Mouse (Mus musculus): Measurements from ENCODE around the gene Ascc3. TPM values are rescaled to one million over a fixed set of nuclear protein-coding genes. Genes with fewer than 3 reads are reported as not detected.

Gene Ascc3
- total RNA-seq, 4 experiments from 2014 or later, result 12.3 to 14.8 (median 13.5) TPM

DNA sequence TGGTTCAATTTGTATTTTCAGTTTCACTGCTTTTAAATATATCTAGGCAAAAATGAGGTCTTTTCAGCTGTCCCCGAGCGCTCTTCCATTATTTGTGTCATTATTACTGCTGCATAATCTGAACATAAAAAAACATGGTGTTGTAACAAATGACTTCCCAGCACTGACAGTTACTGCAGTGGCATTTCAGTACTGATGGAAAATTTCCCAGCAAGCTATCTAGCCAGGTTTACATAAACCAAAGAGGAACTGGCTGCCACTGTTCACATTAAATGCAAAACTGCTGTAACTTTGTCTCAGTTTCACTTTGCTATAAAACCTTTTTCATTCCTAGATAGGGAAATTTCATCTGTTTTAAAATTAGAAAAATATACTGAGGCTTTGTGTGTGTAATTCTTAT is 170.5 kb downstream of the Ascc3 start:
- no peak for DNase-seq (ENCODE audit: low spot score)

DNA sequence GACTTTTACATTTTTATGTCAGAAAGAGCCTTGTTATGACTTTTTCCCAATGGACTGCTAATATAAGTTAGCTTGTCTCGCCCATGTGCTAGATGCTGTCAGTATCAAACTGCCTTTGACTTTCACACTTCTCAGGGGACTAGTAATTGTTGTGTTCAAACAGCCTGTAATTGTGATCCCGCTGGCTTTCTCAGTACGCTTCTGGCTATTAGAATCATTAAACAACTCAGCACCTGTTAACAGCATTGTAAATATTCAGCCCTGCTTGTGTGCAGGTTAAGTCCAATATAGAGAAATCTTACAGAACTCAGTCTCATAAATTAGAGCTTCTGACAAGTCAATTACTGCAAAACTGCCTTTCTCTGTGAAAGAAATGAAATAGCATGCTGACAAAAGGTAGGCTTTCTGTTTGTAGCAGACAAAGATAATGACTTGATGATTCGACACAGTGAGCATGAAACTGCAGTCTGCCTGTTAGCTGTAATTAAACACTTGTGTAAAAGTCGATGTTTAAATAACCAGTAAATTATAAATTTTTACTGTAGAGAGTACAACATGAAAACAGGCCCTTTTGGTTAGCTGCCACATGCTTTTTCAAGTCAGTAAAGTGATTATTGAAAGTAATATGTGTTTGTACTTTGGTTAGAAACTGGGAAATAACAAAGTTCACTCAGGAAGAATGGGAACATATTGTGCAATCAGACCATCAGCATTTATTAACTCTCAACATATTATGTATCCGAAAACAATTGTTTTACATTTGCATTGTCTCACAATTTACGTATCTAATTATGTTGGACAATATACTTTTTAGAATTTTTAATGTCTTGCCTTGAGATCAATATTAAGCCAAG is 171.2 kb downstream of the Ascc3 start:
- DNase-seq (ENCODE audit: low spot score), result no peak

DNA sequence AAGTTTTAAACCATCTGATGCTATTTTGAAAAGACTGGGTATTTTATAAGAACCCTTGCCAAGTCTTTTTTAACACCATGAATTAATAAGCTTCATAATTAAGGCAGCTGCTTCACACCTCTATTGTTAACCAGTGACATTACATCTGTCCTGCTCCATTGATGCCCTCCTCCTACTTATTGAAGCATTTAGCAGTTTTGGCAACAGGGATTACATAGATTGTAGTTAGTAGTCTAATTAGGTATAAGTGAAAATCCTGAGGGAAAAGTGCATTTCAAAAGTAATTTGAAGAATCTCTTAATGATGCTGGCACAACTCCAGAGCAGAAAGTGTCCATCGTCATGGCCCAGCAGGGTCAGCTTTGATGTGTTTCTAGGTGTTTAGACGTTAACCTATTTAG is 180.3 kb downstream of the Ascc3 start:
- no peak for DNase-seq (ENCODE audit: low spot score)

DNA sequence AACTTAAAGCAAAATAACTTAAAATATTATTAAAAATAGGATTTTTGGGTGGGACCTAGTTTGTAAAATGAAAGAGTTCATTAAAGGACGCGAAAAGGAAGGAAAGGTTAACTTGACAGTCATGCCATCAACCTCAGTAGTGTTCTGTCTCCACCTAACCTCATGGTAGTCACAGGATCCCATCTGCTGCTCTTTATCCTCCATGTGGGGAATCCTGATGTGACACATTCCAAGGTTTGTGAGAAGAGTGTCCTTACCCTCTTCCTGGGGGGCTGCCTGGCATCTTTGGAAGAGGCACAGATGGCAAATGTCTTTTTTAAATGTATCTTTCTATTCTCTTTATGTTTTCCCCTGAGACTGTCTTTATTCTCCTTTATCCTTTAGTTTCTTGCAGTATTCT is 181.4 kb downstream of the Ascc3 start:
- no peak for DNase-seq (ENCODE audit: low spot score)

DNA sequence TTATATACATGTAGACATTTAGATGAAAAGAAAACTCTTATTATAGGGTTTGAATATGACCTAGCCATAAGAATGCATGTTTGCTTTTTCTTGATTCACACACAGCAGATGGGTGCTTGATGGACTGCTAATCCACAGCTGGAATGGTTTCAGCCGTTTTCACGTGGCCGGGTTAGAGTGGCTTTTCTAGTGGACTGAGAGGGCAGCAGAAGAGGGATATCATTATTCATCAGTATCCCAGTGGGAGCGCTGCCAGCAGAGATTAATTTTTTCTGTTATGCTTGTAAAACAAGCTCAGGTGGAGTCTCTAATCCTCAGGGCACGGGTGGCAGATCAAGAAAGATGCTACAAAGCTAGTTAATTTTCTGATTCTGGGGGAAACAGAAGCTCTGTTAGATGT is 200.4 kb downstream of the Ascc3 start:
- no peak for DNase-seq (ENCODE audit: low spot score)

DNA sequence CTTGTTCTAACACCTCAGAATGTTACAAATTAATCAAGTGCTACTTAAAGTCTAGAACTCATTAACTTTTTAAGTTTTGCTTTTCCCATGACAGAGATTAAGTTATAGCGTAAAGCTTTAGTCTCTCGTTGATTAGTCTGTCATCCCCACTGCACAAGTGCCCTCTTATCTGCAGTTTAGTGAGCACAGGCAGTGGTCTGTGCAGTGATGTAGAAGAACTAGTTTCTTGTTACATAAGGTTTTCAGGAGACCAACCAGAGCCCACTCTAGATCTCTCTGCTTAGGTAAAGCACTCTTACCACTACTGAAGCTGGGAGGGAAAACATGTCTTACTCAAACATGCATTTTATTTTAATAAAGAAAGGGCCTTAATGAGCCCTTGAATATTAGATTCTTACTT is 209.1 kb downstream of the Ascc3 start:
- no peak for DNase-seq (ENCODE audit: low spot score)

DNA sequence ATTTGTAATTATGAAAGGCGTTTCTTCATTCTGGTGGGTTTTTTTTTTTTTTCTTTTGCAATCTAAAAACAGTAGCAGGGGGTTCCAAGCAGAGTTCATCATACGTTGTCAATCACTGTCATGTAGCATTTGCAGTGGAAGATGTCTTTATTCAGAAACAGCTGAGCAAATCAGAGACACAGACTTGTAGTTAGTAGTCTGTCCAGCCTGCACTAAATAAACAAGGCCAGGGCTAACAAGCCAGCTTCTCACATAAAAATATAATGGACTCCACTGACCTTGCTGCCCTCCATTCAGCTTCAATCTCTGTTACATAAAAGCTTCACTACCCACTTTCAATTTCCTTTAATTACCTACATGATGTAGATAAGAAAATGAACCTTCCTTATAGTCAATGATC is 209.9 kb downstream of the Ascc3 start:
- DNase-seq (ENCODE audit: low spot score), result no peak

DNA sequence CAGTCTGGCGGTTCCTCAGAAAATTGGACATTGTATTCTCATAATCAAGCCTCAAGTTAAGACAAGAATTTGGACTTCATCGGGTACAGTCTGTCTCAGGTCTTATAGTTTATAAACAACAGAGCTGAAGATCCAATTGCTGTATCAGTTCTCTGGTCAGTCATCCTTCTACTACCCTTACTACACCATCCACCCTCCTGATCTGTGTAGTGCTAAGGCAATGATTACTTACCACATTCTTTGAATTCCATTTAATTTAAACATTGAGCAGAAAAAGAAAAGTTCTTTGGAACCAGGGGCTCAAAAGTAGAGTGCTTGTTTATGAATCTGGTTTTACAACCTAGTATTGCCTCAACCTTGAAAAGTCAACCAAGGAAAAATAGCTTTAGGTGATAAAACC is 213.7 kb downstream of the Ascc3 start:
- no peak for DNase-seq (ENCODE audit: low spot score)

DNA sequence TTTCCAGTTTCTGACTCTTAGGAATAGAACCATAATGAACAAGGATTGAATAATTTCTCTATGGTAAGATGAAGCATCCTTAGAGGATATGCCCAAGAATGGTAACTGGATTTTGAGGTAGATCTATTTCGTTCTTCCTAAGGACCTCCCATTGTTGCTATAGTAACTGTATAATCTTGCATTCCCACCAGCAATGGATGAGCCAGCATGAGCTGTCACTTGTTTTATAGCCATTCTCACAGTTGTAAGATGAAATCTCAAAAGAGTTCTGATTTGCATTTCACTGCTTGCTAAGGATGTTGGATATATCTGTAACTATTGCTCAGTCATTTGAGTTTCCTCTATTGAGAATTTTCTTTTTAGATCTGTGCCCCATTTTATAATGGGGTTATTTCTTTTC is 229.9 kb downstream of the Ascc3 start:
- DNase-seq (ENCODE audit: low spot score), result no peak

DNA sequence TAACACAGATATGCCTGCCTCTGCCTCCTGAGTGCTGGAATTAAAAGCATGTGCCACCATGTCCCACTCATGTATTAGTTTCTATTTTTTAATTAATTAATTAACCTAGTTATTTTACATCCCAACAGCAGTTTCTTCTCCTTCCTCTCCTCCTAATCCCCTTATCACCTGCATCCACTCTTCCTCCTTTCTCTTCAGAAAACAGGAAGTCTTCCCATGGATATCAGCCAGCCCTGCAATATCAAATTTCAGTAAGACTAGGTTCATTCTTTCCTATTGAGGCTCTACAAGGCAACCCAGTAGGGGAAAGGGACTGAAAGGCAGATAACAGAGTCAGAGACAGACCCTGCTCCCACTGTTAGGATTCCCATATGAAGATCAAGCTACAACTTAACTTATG is 234.4 kb downstream of the Ascc3 start:
- DNase-seq (ENCODE audit: low spot score), result no peak

DNA sequence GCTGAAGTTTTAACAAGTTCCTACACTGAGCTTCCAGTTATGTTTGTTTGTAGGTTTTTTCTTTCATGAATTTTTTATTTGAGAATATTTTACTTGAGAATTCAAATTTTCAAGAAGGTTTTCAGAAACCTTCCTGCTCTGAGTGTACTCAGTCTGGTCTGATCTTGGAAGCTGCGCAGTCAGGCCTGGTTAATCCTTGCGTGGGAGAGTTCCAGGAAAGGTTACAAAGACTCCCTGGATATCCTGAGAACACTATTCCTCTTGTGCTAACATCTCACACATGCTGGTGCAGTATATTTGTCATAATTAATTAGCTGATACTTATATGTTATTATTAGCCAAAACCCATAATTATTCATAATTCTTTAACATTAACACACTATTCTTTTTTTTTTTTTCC is 242.1 kb downstream of the Ascc3 start:
- DNase-seq (ENCODE audit: low spot score), result no peak

DNA sequence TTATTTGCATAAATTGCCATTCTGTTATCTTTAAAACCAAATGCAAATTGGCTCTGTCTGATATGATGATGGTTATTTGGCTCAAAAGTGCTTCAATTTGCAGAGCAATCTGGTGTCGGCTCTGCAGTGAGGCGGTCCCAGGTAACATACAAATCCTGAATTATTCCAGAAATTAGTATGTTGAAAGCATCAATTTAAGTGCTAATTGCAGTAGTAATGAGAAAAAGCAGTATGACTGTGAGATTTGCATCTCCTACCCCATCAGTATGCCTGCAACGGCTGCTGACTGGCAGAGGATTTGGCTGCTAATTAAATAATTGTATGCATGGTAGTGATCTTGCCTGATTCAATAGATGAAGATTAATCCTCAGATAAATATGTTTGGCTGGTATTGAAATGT is 250.9 kb downstream of the Ascc3 start:
- DNase-seq (ENCODE audit: low spot score), result no peak

DNA sequence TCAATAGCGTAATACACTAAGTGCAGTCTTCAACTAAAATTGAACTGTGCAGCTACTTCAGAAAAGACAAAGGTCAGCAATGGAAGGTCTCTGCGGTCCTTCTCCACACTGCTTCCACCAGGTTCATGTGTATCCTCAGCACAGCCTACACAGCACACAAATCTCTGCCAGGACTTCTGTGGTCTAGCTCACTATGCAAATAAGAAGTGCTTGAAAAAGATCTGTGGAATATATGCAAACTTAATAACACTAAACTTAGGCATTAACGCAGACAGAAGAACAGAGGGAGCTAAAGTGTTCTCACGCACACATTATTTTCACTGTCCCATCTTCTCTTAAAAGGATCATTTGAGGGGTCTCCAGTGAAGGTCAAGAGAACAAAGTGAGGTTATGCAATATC is 275.7 kb downstream of the Ascc3 start:
- no peak for DNase-seq (ENCODE audit: low spot score)

DNA sequence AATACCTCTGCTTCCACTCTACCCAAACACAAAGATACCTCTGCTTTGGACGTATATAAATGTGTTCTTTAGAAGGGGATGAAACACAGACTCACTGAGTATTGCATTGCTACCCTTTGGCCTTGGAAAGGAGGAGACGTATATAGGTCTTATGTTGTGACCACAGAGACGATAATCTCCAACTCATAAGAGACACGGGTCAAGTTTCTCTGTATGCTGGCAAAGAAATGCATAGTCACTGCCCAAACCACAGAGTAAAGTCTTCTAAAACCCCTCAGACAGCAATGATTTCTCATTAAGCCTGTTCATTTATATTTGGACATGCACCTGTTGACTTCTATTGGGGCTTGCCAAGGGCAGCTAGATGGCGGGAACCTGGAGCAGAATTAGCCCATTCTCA is 284.5 kb downstream of the Ascc3 start:
- no peak for DNase-seq (ENCODE audit: low spot score)

DNA sequence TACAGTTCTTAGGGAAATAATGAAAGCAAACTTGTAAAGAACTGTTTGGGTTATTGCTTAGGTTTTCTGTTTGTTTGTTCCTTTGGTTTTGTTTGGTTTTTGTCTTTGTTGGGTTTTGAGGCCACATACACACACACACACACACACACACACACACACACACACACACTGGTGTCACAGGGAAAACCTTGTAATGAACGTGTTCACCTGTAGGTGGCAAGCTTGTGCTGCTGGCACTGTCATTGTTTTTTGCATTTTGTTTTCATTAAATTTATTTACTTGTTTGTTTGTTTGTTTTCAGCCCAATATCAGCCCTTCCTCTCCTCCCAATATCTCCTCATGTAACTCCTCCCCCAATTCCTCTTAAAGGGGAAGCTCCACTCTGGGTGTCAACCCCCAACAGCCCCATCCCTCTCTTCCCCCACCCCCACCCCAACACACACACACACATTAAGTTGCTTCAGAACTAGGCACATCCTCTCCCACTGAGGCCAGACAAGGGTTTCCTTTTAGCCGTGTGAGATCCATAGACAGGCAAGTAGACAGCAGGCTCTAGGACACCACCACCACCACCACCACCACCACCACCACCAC is 289.1 kb downstream of the Ascc3 start:
- DNase-seq (ENCODE audit: low spot score), result no peak

DNA sequence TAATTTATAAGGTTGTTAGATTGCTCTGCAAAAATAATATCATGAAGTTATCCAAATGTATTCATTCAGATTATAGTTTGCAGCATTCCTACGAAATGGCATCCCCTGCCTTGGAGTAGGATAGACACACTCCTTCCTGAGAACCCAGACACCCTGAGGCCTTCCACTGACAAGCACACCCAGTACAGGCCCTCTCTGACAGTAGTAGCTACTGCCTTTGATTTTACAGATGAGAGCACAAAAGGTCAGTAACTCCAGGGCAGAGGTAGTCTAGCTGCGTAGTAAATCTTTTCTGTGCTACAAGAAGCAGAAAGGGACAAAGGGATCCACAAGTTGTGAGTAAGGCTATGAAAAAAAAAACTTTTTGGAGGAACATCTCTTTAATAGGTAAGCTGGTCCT is 289.9 kb downstream of the Ascc3 start:
- DNase-seq (ENCODE audit: low spot score), result no peak

DNA sequence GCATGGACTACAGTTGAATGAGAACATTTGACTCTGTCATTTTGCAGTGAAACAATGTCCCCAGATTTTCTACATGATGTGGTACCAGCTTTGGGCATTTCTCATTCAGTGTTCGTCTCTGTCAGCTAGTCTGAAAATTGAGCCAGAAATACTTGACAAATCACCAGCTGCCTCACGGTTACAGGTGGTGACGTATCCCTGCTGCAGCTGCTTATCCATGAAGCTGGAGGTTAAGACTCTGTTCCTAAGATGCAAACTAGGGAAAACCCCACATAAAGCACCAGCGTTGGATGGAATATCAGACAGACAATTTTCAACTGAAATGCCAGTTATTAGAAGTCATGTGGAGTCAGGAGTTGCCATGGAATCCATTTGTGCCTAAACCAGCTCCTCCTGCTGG is 293.8 kb downstream of the Ascc3 start:
- no peak for DNase-seq (ENCODE audit: low spot score)

DNA sequence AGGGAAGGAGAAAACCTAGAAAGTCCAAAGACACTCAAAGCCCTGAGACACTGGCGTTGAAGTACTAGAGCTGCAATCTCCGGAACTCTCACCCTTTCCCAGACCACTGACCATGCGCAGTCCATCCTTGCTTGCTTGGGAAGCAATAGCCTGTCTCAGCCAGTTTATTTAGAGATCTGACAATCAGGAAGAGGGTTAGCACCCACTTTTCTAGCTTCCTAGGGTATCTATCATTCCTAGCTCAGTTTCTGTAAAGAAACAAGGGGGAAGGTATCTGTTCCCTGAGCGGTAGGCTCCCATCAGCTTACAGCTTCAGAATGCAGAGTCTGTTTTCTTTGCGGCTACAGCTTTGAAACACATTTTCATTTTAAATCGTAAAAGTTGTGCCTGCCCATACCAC is 298.2 kb downstream of the Ascc3 start:
- DNase-seq (ENCODE audit: low spot score), result no peak

DNA sequence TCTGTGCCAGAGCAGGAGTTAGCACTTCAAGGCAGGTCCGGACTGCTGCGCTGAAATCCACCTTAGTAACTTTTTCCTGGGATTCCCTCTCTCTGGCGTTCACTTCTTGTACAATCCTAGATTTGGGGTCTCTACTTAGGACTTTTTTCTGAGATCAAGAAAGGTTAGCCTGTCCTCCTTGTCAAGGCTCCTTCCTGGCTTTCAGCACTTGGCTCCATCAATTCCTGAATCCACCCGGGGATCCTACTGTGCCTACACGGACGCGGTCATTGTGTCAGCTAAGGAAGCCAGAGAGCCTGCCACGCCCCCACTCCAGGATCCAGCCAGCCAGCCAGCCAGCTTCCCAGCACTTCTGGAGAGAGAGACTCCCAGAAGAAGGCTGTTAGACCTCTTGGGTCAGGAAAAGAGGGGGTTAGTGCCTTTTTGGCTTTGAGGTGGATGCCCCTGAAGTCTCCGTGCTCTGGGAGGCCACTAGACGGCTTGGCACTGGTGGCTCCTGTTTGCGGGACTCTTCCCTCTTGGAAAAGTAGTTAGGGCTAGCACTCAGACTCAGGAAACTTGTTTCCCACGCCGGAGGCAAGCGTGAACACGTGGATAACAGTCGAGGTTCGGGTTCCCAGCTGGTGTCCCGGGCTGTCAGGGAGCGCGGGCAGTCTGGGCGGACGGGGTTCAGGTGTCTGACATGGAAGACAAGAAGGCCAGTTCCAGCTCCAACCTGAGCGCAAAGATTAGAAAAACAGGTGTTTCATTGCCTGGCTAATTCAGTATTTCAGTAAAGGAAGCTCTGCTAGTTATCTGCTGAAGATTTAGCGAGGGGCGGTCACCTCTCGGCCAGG is 299.6 kb downstream of the Ascc3 start:
- no peak for DNase-seq (ENCODE audit: low spot score)

DNA sequence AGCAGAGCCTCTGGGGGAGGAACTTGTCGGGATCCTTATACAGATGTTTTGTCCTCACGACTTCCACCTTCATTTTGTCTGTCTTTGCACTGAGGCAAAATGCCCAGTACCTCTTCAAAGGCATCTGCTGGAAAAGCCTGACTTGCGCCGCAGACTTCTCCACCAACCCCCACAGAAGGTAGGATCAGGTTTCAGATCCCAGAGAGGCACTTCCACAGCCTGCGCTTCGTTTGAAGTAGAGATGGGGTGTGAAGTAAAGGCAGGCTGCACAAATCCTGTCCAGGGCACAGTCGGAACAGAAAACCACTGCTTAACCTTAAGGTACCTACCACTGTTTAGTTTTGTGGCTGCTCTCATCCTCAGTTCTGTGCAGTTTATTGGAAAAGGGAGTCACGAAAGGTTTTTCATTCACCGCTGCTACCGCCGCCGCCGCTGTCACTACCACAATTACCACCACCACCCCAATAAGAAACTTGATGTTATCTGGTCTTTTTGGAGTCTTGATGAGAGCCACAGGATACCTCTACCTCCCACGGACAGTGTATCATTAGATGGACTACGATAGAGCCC is 300.4 kb downstream of the Ascc3 start:
- no peak for DNase-seq (ENCODE audit: low spot score)

DNA sequence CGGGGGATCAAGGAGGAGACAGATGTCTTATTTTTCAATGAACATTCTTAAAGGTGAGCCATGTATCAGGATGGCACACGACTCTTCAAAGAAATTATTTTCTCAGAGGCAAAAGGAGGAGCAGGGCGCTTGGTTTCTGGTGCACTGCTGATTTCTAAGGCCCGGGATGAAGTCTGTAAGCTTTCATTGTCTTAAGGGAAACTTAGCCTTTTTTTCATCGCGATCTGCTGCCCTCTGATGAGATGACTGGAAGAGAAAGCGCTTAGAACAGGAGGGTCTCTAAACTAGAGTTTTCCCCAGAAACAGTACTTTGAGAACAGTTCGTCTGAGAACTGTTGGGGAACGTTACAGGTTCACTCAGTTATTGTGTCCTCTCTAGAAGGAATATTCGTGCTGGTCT is 301.1 kb downstream of the Ascc3 start:
- no peak for DNase-seq (ENCODE audit: low spot score)
